Mouse (Mus musculus): ENCODE results near the gene Tap2. TPM values are rescaled to one million over a fixed set of nuclear protein-coding genes. Genes with fewer than 3 reads are reported as not detected.

Tap2 gene
- polyA plus RNA-seq, 1 experiment from 2014 or later: 7.5 TPM

- Histone ChIP-seq H3K36me3 (no peaks in the 10 kb centered on the region), H3K4me2 (replicated peaks) (no peak overlapping the region), H3K9me3 (replicated peaks) (no peaks in the 10 kb centered on the region), H3K27ac (replicated peaks) (no peak overlapping the region), H3K4me1 (no peaks in the 10 kb centered on the region), H3K9ac (no peak overlapping the region), H3K4me3 (replicated peaks) (no peak overlapping the region), H3K27me3 (peaks cover 9% of the 10 kb centered on the region)
- ATAC-seq (ENCODE audit: insufficient number of reproducible peaks, low FRiP score, low TSS enrichment, low read depth): no peak
- 59% methylated on average over 13 of the region's 13 CpGs for WGBS
Observed at GRCm38 (mm10) chr17:34179913-34180859, 23.1 kb upstream of the Tap2 start.

- Histone ChIP-seq H3K4me3 (replicated peaks) (no peak overlapping the region), H3K4me2 (replicated peaks) (no peak overlapping the region), H3K36me3 (no peaks in the 10 kb centered on the region), H3K27ac (replicated peaks) (no peak overlapping the region), H3K9me3 (replicated peaks) (no peaks in the 10 kb centered on the region), H3K27me3 (peaks cover 27% of the 10 kb centered on the region), H3K4me1 (peaks cover 16% of the 10 kb centered on the region), H3K9ac (no peak overlapping the region)
- ATAC-seq (ENCODE audit: insufficient number of reproducible peaks, low FRiP score, low TSS enrichment, low read depth): no peak
- WGBS: 75% methylated on average over 15 of the region's 15 CpGs
Observed at GRCm38 (mm10) chr17:34183564-34184219, 19.6 kb upstream of the Tap2 start.

GRCm38 (mm10) chr17:34185526-34185925, 17.8 kb upstream of the Tap2 start:
- ATAC-seq (ENCODE audit: insufficient number of reproducible peaks, low FRiP score, low TSS enrichment, low read depth): no peak
- WGBS: 84% methylated on average over 9 of the region's 9 CpGs
- H3K9me3 ChIP-seq (replicated peaks): no peaks in the 10 kb centered on the region
- no peak overlapping the region for H3K4me3 ChIP-seq (replicated peaks)
- no peak overlapping the region for H3K9ac ChIP-seq
- H3K36me3 ChIP-seq: no peaks in the 10 kb centered on the region
- peaks cover 27% of the 10 kb centered on the region for H3K27me3 ChIP-seq
- no peak overlapping the region for H3K27ac ChIP-seq (replicated peaks)
- no peak overlapping the region for H3K4me2 ChIP-seq (replicated peaks)
- H3K4me1 ChIP-seq: peaks cover 16% of the 10 kb centered on the region

- no peak overlapping the region for H3K27ac ChIP-seq (replicated peaks)
- no peaks in the 10 kb centered on the region for H3K9me3 ChIP-seq (replicated peaks)
- peak overlapping the region; percentile 63 for H3K4me3 ChIP-seq (replicated peaks)
- H3K27me3 ChIP-seq: peaks cover 28% of the 10 kb centered on the region
- peak; percentile 26 for ATAC-seq (ENCODE audit: insufficient number of reproducible peaks, low FRiP score, low TSS enrichment, low read depth)
- H3K4me2 ChIP-seq (replicated peaks): peak overlapping the region; percentile 95
- no peaks in the 10 kb centered on the region for H3K36me3 ChIP-seq
- H3K4me1 ChIP-seq: peaks cover 16% of the 10 kb centered on the region
- 5% methylated on average over 14 of the region's 14 CpGs for WGBS
- 0 out of 2 replicates have a peak overlapping the region, but pooled peaks have one; percentile 6 for H3K9ac ChIP-seq
Observed at GRCm38 (mm10) chr17:34186885-34187260, 16.5 kb upstream of the Tap2 start.

GRCm38 (mm10) chr17:34187261-34187916, 15.9 kb upstream of the Tap2 start, which contains the start of the genes Tap1 and Psmb9:
Tap1 (plus strand) TSS chr17:34187553.
Psmb9 (minus strand) TSS chr17:34187764.
- H3K27me3 ChIP-seq: peaks cover 33% of the 10 kb centered on the region
- peak within 1 kb of the TSS; percentile 82 for H3K27ac ChIP-seq (replicated peaks)
- peak; percentile 96 for ATAC-seq (ENCODE audit: insufficient number of reproducible peaks, low FRiP score, low TSS enrichment, low read depth)
- H3K4me3 ChIP-seq (replicated peaks): peak within 1 kb of the TSS; percentile 63
- no peaks in the 10 kb centered on the region for H3K9me3 ChIP-seq (replicated peaks)
- H3K4me2 ChIP-seq (replicated peaks): peak within 1 kb of the TSS; percentile 95
- H3K4me1 ChIP-seq: peaks cover 16% of the 10 kb centered on the region
- no peaks in the 10 kb centered on the region for H3K36me3 ChIP-seq
- under 1% methylated on average over 46 of the region's 46 CpGs for WGBS
- peak within 1 kb of the TSS; percentile 55 for H3K9ac ChIP-seq

- peaks cover 38% of the 10 kb centered on the region for H3K27me3 ChIP-seq
Observed at GRCm38 (mm10) chr17:34188010-34188409, 15.3 kb upstream of the Tap2 start.

GRCm38 (mm10) chr17:34188986-34189385, 14.3 kb upstream of the Tap2 start:
- Histone ChIP-seq H3K9me3 (replicated peaks) (no peaks in the 10 kb centered on the region), H3K27ac (replicated peaks) (no peak overlapping the region), H3K4me2 (replicated peaks) (no peak overlapping the region), H3K27me3 (peaks cover 40% of the 10 kb centered on the region), H3K9ac (no peak overlapping the region), H3K4me3 (replicated peaks) (no peak overlapping the region), H3K4me1 (peaks cover 16% of the 10 kb centered on the region), H3K36me3 (no peaks in the 10 kb centered on the region)
- ATAC-seq (ENCODE audit: insufficient number of reproducible peaks, low FRiP score, low TSS enrichment, low read depth): no peak
- 64% methylated on average over 6 of the region's 6 CpGs for WGBS

More at GRCm38 (mm10) chr17:34188010-34188409, 15.3 kb upstream of the Tap2 start:
- no peak for ATAC-seq (ENCODE audit: insufficient number of reproducible peaks, low FRiP score, low TSS enrichment, low read depth)
- Histone ChIP-seq H3K4me2 (replicated peaks) (peak overlapping the region; percentile 95), H3K9ac (peak overlapping the region; percentile 55), H3K9me3 (replicated peaks) (no peaks in the 10 kb centered on the region), H3K27ac (replicated peaks) (peak overlapping the region; percentile 82), H3K4me3 (replicated peaks) (peak overlapping the region; percentile 63), H3K36me3 (no peaks in the 10 kb centered on the region), H3K4me1 (peaks cover 16% of the 10 kb centered on the region)
- 2% methylated on average over 20 of the region's 20 CpGs for WGBS

GRCm38 (mm10) chr17:34192852-34193251, 10.5 kb upstream of the Tap2 start:
- 0 out of 2 replicates have a peak overlapping the region, but pooled peaks have one; percentile 19 for H3K4me2 ChIP-seq (replicated peaks)
- no peaks in the 10 kb centered on the region for H3K9me3 ChIP-seq (replicated peaks)
- no peaks in the 10 kb centered on the region for H3K36me3 ChIP-seq
- ATAC-seq (ENCODE audit: insufficient number of reproducible peaks, low FRiP score, low TSS enrichment, low read depth): no peak
- H3K9ac ChIP-seq: no peak overlapping the region
- H3K4me3 ChIP-seq (replicated peaks): no peak overlapping the region; the same call in 1 of the 2 replicates
- H3K4me1 ChIP-seq: peaks cover 10% of the 10 kb centered on the region
- H3K27ac ChIP-seq (replicated peaks): no peak overlapping the region
- H3K27me3 ChIP-seq: peaks cover 54% of the 10 kb centered on the region
- 19% methylated on average over 16 of the region's 16 CpGs for WGBS

GRCm38 (mm10) chr17:34193468-34193867, 9.9 kb upstream of the Tap2 start:
- WGBS: 62% methylated on average over 8 of the region's 8 CpGs
- ATAC-seq (ENCODE audit: insufficient number of reproducible peaks, low FRiP score, low TSS enrichment, low read depth): no peak

GRCm38 (mm10) chr17:34194723-34195122, 8.6 kb upstream of the Tap2 start:
- H3K9ac ChIP-seq: no peak overlapping the region
- no peak for ATAC-seq (ENCODE audit: insufficient number of reproducible peaks, low FRiP score, low TSS enrichment, low read depth)
- H3K4me1 ChIP-seq: peaks cover 10% of the 10 kb centered on the region
- H3K9me3 ChIP-seq (replicated peaks): no peaks in the 10 kb centered on the region
- peaks cover 68% of the 10 kb centered on the region for H3K27me3 ChIP-seq
- no peak overlapping the region for H3K27ac ChIP-seq (replicated peaks)
- H3K36me3 ChIP-seq: no peaks in the 10 kb centered on the region
- H3K4me3 ChIP-seq (replicated peaks): no peak overlapping the region
- H3K4me2 ChIP-seq (replicated peaks): no peak overlapping the region
- 91% methylated on average over 4 of the region's 4 CpGs for WGBS

More at GRCm38 (mm10) chr17:34193468-34193867, 9.9 kb upstream of the Tap2 start:
- H3K4me3 ChIP-seq (replicated peaks): no peak overlapping the region
- H3K4me2 ChIP-seq (replicated peaks): no peak overlapping the region
- no peak overlapping the region for H3K27ac ChIP-seq (replicated peaks)
- H3K36me3 ChIP-seq: no peaks in the 10 kb centered on the region
- H3K4me1 ChIP-seq: peaks cover 10% of the 10 kb centered on the region
- peaks cover 60% of the 10 kb centered on the region for H3K27me3 ChIP-seq
- H3K9me3 ChIP-seq (replicated peaks): no peaks in the 10 kb centered on the region
- H3K9ac ChIP-seq: no peak overlapping the region

- no peak overlapping the region for H3K4me3 ChIP-seq (replicated peaks)
- peaks cover 75% of the 10 kb centered on the region for H3K27me3 ChIP-seq
- H3K9ac ChIP-seq: no peak overlapping the region
- H3K4me1 ChIP-seq: peaks cover 10% of the 10 kb centered on the region
- H3K9me3 ChIP-seq (replicated peaks): no peaks in the 10 kb centered on the region
- 37% methylated on average over 12 of the region's 12 CpGs for WGBS
- H3K36me3 ChIP-seq: no peaks in the 10 kb centered on the region
- no peak overlapping the region for H3K27ac ChIP-seq (replicated peaks)
- H3K4me2 ChIP-seq (replicated peaks): no peak overlapping the region
- no peak for ATAC-seq (ENCODE audit: insufficient number of reproducible peaks, low FRiP score, low TSS enrichment, low read depth)
Observed at GRCm38 (mm10) chr17:34196491-34196890, 6.8 kb upstream of the Tap2 start.
